Mouse (Mus musculus) neural tube, embryonic 13.5 days (tissue): ENCODE results near the gene Lyrm4. TPM values are rescaled to one million over a fixed set of nuclear protein-coding genes. Genes with fewer than 3 reads are reported as not detected.
A peak's percentile ranks its signal among the peaks of the same experiment; 100 is the strongest.

Source experiments
- ATAC-seq: fragments of 200-750 bp; cut with Nextera tagmentation; 2 replicates; pipeline ENCODE4 v1.8.0; 2017; ENCODE audit warnings: low read depth, mild to moderate bottlenecking, moderate TSS enrichment, moderate library complexity
- H3K27ac ChIP-seq: fragments of 300-500 bp; sonication (generic); replicated peaks from 2 replicates; pipeline ENCODE4 v1.5.1; 2015; ENCODE audit warnings: moderate library complexity, mild to moderate bottlenecking, inconsistent platforms
- H3K27me3 ChIP-seq: fragments of 300-500 bp; sonication (generic); 2 replicates; pipeline ENCODE4 v1.6.1; 2015; ENCODE audit warnings: mild to moderate bottlenecking, inconsistent platforms
- H3K36me3 ChIP-seq: fragments of 300-500 bp; sonication (generic); 2 replicates; pipeline ENCODE4 v1.6.1; 2015; ENCODE audit warnings: mild to moderate bottlenecking, inconsistent platforms
- H3K4me1 ChIP-seq: fragments of 300-500 bp; sonication (generic); replicated peaks from 2 replicates; pipeline ENCODE4 v1.6.1; 2015; ENCODE audit warnings: inconsistent platforms
- H3K4me2 ChIP-seq: fragments of 300-500 bp; sonication (generic); 2 replicates; pipeline ENCODE4 v1.6.1; 2015; ENCODE audit warnings: inconsistent platforms, mild to moderate bottlenecking, moderate library complexity
- H3K4me3 ChIP-seq: fragments of 300-500 bp; sonication (generic); 2 replicates; pipeline ENCODE4 v1.5.1; 2015; ENCODE audit warnings: mild to moderate bottlenecking, inconsistent platforms
- H3K9ac ChIP-seq: fragments of 300-500 bp; sonication (generic); 2 replicates; pipeline ENCODE4 v1.6.1; 2015; ENCODE audit warnings: moderate library complexity, mild to moderate bottlenecking, inconsistent platforms
- H3K9me3 ChIP-seq: fragments of 300-500 bp; sonication (generic); 2 replicates; pipeline ENCODE4 v1.6.1; 2016; ENCODE audit warnings: inconsistent platforms
- WGBS: fragments of 180-500 bp; shearing (Covaris S2); methylation state at CpG from one replicate; pipeline ENCODE4 v1.1.7; 2015; 5-methylcytosine and 5-hydroxymethylcytosine counted together
- polyA plus RNA-seq: library from polyadenylated mRNA; unstranded; fragments of >200 nt; fragmentation: Nextera tagmentation; extraction: Ambion mirVana; gene quantifications from 2 replicates; pipeline ENCODE4 v1.2.1, GENCODE M21; 2015

Gene Lyrm4
- polyA plus RNA-seq, 1 experiment from 2014 or later: 40.1 TPM

DNA sequence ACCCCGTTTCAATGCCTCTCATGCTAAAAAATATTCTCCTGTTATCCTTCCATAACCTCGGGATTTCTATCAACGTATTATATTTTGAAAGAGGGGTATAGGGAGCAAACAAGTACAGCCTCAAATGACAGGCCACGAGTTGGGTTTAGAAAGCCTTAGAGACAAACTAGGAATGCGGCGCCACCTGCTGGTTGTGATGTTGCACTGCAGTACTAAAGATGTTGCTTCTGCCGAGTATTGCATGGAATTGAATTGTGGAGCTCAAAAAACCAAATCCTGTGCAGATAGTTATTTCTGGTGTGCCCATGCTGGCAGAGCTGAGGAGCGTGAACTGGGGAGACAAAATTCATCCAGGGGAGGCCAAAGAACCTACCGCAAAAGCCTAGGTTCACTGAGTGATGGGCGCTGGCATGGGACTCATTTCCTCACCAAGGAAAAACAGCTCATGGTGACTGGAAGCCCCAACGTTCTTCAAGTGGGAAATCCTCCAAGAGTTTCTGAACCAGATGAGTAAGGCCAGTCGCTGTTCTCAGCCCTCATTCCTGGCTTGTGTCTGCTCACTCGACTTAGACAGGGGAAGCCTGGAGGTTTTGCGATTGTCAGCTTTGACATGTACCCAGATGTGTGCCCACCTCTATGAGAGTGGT, 169.8 kb downstream of the Lyrm4 start:
- H3K4me2 ChIP-seq: no peak overlapping the region
- no peak overlapping the region for H3K9ac ChIP-seq
- H3K9me3 ChIP-seq: no peaks in the 10 kb centered on the region
- no peaks in the 10 kb centered on the region for H3K27me3 ChIP-seq
- no peak for ATAC-seq
- WGBS: 24% methylated on average over 14 of the region's 14 CpGs
- no peak overlapping the region for H3K27ac ChIP-seq
- H3K36me3 ChIP-seq: no peaks in the 10 kb centered on the region
- no peak overlapping the region for H3K4me3 ChIP-seq
- H3K4me1 ChIP-seq: no peaks in the 10 kb centered on the region

DNA sequence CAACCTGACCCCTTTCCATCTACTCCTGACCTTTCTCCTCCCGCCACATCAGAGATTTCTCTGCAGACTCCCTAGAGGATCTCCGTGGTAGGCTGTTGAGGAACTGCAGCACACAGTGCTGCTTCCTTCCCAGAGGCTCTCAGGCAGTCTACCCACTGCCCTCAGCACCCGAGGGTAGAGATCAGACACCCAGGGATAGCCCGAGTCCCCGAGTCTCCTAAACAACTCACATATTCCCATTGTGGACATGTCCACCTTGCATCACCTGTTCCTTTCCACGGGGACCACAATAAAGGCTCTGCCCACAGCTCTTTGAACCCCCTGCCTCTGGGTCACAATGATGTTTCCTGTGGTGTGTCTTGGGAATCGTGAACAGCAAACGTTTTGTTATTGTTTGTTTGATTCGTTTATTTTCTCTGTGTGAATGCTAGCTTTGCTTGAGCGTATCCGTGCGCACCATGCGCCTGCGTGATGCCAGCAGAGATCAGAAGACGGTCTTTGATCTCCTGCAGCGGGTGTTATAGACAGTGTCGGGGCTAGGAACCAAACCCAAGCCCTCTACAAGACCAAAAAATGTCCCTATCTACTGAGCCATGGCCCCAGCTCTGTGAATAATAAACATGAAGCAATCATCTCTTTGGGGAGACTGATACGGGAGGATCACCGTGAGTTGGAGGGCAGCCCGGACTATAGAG, 170.5 kb downstream of the Lyrm4 start:
- Histone ChIP-seq H3K36me3 (no peaks in the 10 kb centered on the region), H3K4me2 (no peak overlapping the region), H3K27me3 (no peaks in the 10 kb centered on the region), H3K27ac (no peak overlapping the region), H3K9me3 (no peaks in the 10 kb centered on the region), H3K9ac (peak overlapping the region; percentile 26; the same call in 1 of the 2 replicates), H3K4me1 (no peaks in the 10 kb centered on the region), H3K4me3 (no peak overlapping the region)
- WGBS: 75% methylated on average over 20 of the region's 20 CpGs
- peak; percentile 38; the same call in 1 of the 2 replicates for ATAC-seq

DNA sequence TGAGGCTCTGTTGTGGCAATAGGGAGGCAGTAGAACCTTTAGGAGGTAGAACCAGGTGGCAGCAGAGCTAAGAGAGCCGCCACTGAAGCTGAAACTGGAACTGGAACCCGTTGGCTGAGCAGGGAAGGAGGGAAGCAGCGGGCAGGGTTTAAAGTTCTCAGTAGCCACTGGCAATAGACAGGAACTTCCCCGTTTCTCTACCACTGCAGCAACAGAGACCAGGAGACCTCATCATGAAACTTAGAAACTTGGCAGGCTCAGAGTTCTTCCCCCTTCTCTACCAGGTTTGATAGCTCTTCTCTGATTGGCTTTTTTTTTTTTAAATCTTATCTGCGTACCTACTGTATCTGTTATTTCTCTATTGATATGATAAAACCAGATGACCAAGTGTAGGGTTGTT, 176.4 kb downstream of the Lyrm4 start:
- Histone ChIP-seq H3K36me3 (no peaks in the 10 kb centered on the region), H3K4me1 (no peaks in the 10 kb centered on the region), H3K27ac (no peak overlapping the region), H3K9ac (no peak overlapping the region), H3K4me2 (no peak overlapping the region), H3K9me3 (no peaks in the 10 kb centered on the region), H3K4me3 (no peak overlapping the region), H3K27me3 (no peaks in the 10 kb centered on the region)
- no peak for ATAC-seq
- WGBS: 85% methylated on average over 5 of the region's 5 CpGs

DNA sequence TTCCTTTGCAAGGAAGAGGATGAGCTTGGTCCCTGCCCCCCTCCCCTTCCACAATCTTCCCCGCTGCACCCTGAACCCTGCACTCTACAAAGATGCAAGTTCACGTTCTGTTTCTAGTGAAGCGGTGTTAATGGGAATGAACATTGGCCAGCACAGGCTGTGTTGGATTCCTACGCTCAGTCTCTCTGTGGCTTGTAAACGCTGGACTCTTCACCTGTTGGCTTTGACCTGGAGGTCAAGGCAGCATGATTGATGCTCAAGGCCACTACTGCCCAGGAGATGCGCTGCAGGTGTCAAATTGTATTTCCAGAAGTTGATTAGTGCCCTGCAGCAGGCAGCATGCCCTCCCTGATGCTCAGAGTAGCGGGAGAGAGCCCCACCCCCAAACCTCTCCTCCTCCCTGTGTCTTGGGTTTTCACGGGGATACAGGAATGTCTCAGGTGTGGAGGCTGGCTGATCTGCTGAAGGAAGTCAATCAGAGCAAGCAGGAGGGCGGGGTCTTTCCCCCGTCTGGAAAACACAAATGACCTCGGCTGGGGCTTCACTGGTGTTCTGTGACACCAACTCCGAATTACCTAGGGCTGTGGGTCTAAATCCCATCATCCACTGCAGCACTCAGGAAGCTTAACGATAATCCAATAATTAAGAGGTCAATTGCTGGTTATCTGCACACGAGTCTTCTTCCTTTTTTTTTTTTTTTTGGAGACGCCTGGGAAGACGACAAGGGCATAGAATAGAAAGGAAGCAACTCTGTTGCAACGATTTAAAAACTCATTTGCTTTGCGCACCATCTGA, 177.3 kb downstream of the Lyrm4 start:
- Histone ChIP-seq H3K36me3 (no peaks in the 10 kb centered on the region), H3K27ac (no peak overlapping the region), H3K4me1 (no peaks in the 10 kb centered on the region), H3K9me3 (0 out of 2 replicates have a peak, but pooled peaks cover 5% of the 10 kb centered on the region), H3K4me2 (no peak overlapping the region), H3K27me3 (no peaks in the 10 kb centered on the region), H3K4me3 (no peak overlapping the region), H3K9ac (no peak overlapping the region)
- 71% methylated on average over 18 of the region's 18 CpGs for WGBS
- no peak for ATAC-seq

DNA sequence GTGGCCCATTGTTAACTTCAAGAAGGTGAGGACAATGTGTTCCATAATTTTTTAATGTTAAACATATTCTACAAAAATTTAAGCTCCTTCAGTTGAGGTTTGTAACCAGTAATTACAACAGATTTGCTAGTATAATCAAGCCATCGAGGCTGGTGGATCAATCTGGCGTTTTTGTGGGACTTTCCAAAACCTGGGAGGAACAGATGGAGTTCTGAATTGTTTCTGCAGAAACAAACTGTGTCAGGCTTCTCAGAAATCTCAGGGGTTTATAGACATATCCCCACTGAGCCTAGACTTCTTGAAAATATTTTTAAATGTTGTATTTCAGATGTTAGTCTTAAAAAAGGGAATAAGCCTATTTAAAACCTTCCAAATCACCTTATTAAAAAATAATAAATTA, 179.3 kb downstream of the Lyrm4 start:
- H3K9me3 ChIP-seq: 0 out of 2 replicates have a peak, but pooled peaks cover 13% of the 10 kb centered on the region
- no peaks in the 10 kb centered on the region for H3K36me3 ChIP-seq
- no peak overlapping the region for H3K9ac ChIP-seq
- H3K4me3 ChIP-seq: no peak overlapping the region
- H3K4me2 ChIP-seq: no peak overlapping the region
- no peak for ATAC-seq
- no peaks in the 10 kb centered on the region for H3K27me3 ChIP-seq
- H3K27ac ChIP-seq: no peak overlapping the region
- no peaks in the 10 kb centered on the region for H3K4me1 ChIP-seq
- WGBS: 85% methylated on average over 2 of the region's 2 CpGs

Other genes with a start within 250 kb of the Lyrm4 start
- 11.6 and 13.4 TPM in 2 replicates for gene Rpp40, start 211.2 kb downstream of the Lyrm4 start, polyA plus RNA-seq
- gene Ppp1r3g, start 158.7 kb downstream of the Lyrm4 start, polyA plus RNA-seq: 0.15 and 0.40 TPM in 2 replicates
- gene Fars2, start 114 bp downstream of the Lyrm4 start, polyA plus RNA-seq: 28.9 and 33.7 TPM in 2 replicates